Mouse (Mus musculus): Measurements from ENCODE around the gene Med18. TPM values are rescaled to one million over a fixed set of nuclear protein-coding genes. Genes with fewer than 3 reads are reported as not detected.

Med18 gene
- polyA plus RNA-seq, 1 experiment from 2014 or later = 21.3 TPM

GRCm38 (mm10) chr4:132475895-132476878 lies 12.5 kb upstream of the Med18 start:
- ATAC-seq = peak; percentile 79
- WGBS = 59% methylated on average over 13 of the region's 13 CpGs
- peak overlapping the region; percentile 54; the same call in 1 of the 2 replicates for H3K27ac ChIP-seq
- no peak overlapping the region for H3K4me3 ChIP-seq (replicated peaks)
- H3K9ac ChIP-seq = no peak overlapping the region
- H3K27me3 ChIP-seq (replicated peaks) = no peaks in the 10 kb centered on the region
- H3K36me3 ChIP-seq = no peaks in the 10 kb centered on the region
- 0 out of 2 replicates have a peak, but pooled peaks cover 4% of the 10 kb centered on the region for H3K4me1 ChIP-seq (replicated peaks)
- no peak overlapping the region for H3K4me2 ChIP-seq (replicated peaks)
- H3K9me3 ChIP-seq = no peaks in the 10 kb centered on the region

- H3K4me1 ChIP-seq (replicated peaks) = peaks cover 4% of the 10 kb centered on the region; the same call in 1 of the 2 replicates
- ATAC-seq = no peak
- no peaks in the 10 kb centered on the region for H3K36me3 ChIP-seq
- WGBS = 66% methylated on average over 4 of the region's 4 CpGs
- H3K9ac ChIP-seq = no peak overlapping the region
- no peaks in the 10 kb centered on the region for H3K27me3 ChIP-seq (replicated peaks)
- H3K27ac ChIP-seq = peak overlapping the region; percentile 7; the same call in 1 of the 2 replicates
- no peak overlapping the region for H3K4me3 ChIP-seq (replicated peaks)
- H3K4me2 ChIP-seq (replicated peaks) = no peak overlapping the region
- no peaks in the 10 kb centered on the region for H3K9me3 ChIP-seq
Measured at GRCm38 (mm10) chr4:132474631-132475030, 10.9 kb upstream of the Med18 start.

GRCm38 (mm10) chr4:132473411-132473810 lies 9.7 kb upstream of the Med18 start:
- Histone ChIP-seq H3K36me3 (no peaks in the 10 kb centered on the region), H3K27me3 (replicated peaks) (no peaks in the 10 kb centered on the region), H3K9ac (no peak overlapping the region), H3K4me3 (replicated peaks) (no peak overlapping the region), H3K27ac (no peak overlapping the region), H3K4me2 (replicated peaks) (no peak overlapping the region), H3K9me3 (no peaks in the 10 kb centered on the region), H3K4me1 (replicated peaks) (peaks cover 4% of the 10 kb centered on the region; the same call in 1 of the 2 replicates)
- 89% methylated on average over 9 of the region's 9 CpGs for WGBS
- ATAC-seq = no peak

GRCm38 (mm10) chr4:132469873-132470272 lies 6.2 kb upstream of the Med18 start:
- no peaks in the 10 kb centered on the region for H3K9me3 ChIP-seq
- H3K4me1 ChIP-seq (replicated peaks) = no peaks in the 10 kb centered on the region; the same call in 1 of the 2 replicates
- H3K27me3 ChIP-seq (replicated peaks) = no peaks in the 10 kb centered on the region
- H3K27ac ChIP-seq = peak overlapping the region; percentile 73
- H3K36me3 ChIP-seq = no peaks in the 10 kb centered on the region
- peak; percentile 86 for ATAC-seq
- peak overlapping the region; percentile 25 for H3K4me2 ChIP-seq (replicated peaks)
- H3K4me3 ChIP-seq (replicated peaks) = no peak overlapping the region
- 2% methylated on average over 3 of the region's 3 CpGs for WGBS
- no peak overlapping the region for H3K9ac ChIP-seq

GRCm38 (mm10) chr4:132464255-132464613 lies 513 bp upstream of the Med18 start:
- H3K4me2 ChIP-seq (replicated peaks) = peak overlapping the region; percentile 79
- H3K9me3 ChIP-seq = no peaks in the 10 kb centered on the region
- ATAC-seq = peak; percentile 15; the same call in 1 of the 2 replicates
- H3K4me3 ChIP-seq (replicated peaks) = peak overlapping the region; percentile 60
- H3K36me3 ChIP-seq = peaks cover 7% of the 10 kb centered on the region
- H3K9ac ChIP-seq = no peak overlapping the region
- peaks cover 10% of the 10 kb centered on the region for H3K4me1 ChIP-seq (replicated peaks)
- 1% methylated on average over 5 of the region's 5 CpGs for whole genome bisulfite sequencing
- no peak overlapping the region for H3K27ac ChIP-seq
- H3K27me3 ChIP-seq (replicated peaks) = no peaks in the 10 kb centered on the region

GRCm38 (mm10) chr4:132462836-132463235 lies 885 bp downstream of the Med18 start:
- peak overlapping the region; percentile 60 for H3K4me3 ChIP-seq (replicated peaks)
- no peak for ATAC-seq
- H3K4me2 ChIP-seq (replicated peaks) = peak overlapping the region; percentile 79
- H3K9ac ChIP-seq = peak overlapping the region; percentile 67
- H3K27ac ChIP-seq = no peak overlapping the region
- H3K4me1 ChIP-seq (replicated peaks) = peaks cover 10% of the 10 kb centered on the region
- H3K36me3 ChIP-seq = peaks cover 14% of the 10 kb centered on the region
- no peaks in the 10 kb centered on the region for H3K27me3 ChIP-seq (replicated peaks)
- no peaks in the 10 kb centered on the region for H3K9me3 ChIP-seq
- WGBS = 8% methylated on average over 11 of the region's 11 CpGs

GRCm38 (mm10) chr4:132460225-132460624 lies 3.5 kb downstream of the Med18 start:
- ATAC-seq = no peak
- 88% methylated on average over 8 of the region's 8 CpGs for WGBS

GRCm38 (mm10) chr4:132455561-132455960 lies 8.2 kb downstream of the Med18 start:
- Histone ChIP-seq H3K4me3 (replicated peaks) (no peak overlapping the region), H3K4me2 (replicated peaks) (no peak overlapping the region), H3K4me1 (replicated peaks) (no peaks in the 10 kb centered on the region), H3K9me3 (no peaks in the 10 kb centered on the region), H3K36me3 (peaks cover 21% of the 10 kb centered on the region), H3K27ac (no peak overlapping the region), H3K27me3 (replicated peaks) (no peaks in the 10 kb centered on the region), H3K9ac (no peak overlapping the region)
- ATAC-seq = peak; percentile 45; the same call in 1 of the 2 replicates
- 82% methylated on average over 6 of the region's 6 CpGs for WGBS

More at GRCm38 (mm10) chr4:132460225-132460624, 3.5 kb downstream of the Med18 start:
- H3K4me3 ChIP-seq (replicated peaks) = no peak overlapping the region
- H3K9ac ChIP-seq = no peak overlapping the region
- H3K9me3 ChIP-seq = no peaks in the 10 kb centered on the region
- H3K4me2 ChIP-seq (replicated peaks) = no peak overlapping the region
- no peak overlapping the region for H3K27ac ChIP-seq
- no peaks in the 10 kb centered on the region for H3K27me3 ChIP-seq (replicated peaks)
- peaks cover 10% of the 10 kb centered on the region for H3K4me1 ChIP-seq (replicated peaks)
- H3K36me3 ChIP-seq = peaks cover 21% of the 10 kb centered on the region

- no peak overlapping the region for H3K27ac ChIP-seq
- no peak overlapping the region for H3K4me3 ChIP-seq (replicated peaks)
- H3K4me1 ChIP-seq (replicated peaks) = no peaks in the 10 kb centered on the region
- no peaks in the 10 kb centered on the region for H3K9me3 ChIP-seq
- H3K27me3 ChIP-seq (replicated peaks) = no peaks in the 10 kb centered on the region
- H3K36me3 ChIP-seq = peaks cover 21% of the 10 kb centered on the region
- peak; percentile 85 for ATAC-seq
- H3K4me2 ChIP-seq (replicated peaks) = no peak overlapping the region
- 64% methylated on average over 3 of the region's 3 CpGs for WGBS
- H3K9ac ChIP-seq = no peak overlapping the region
Measured at GRCm38 (mm10) chr4:132455146-132455545, 8.6 kb downstream of the Med18 start.

- WGBS = 82% methylated on average over 6 of the region's 6 CpGs
- H3K4me1 ChIP-seq (replicated peaks) = no peaks in the 10 kb centered on the region
- no peak for ATAC-seq
- H3K9me3 ChIP-seq = no peaks in the 10 kb centered on the region
- H3K4me3 ChIP-seq (replicated peaks) = no peak overlapping the region
- H3K9ac ChIP-seq = no peak overlapping the region
- H3K36me3 ChIP-seq = peaks cover 14% of the 10 kb centered on the region
- no peak overlapping the region for H3K27ac ChIP-seq
- H3K27me3 ChIP-seq (replicated peaks) = no peaks in the 10 kb centered on the region
- no peak overlapping the region for H3K4me2 ChIP-seq (replicated peaks)
Measured at GRCm38 (mm10) chr4:132454216-132454615, 9.5 kb downstream of the Med18 start.

- no peaks in the 10 kb centered on the region for H3K27me3 ChIP-seq (replicated peaks)
- no peaks in the 10 kb centered on the region for H3K4me1 ChIP-seq (replicated peaks)
- H3K4me2 ChIP-seq (replicated peaks) = no peak overlapping the region
- H3K9me3 ChIP-seq = no peaks in the 10 kb centered on the region
- H3K27ac ChIP-seq = no peak overlapping the region
- WGBS = 74% methylated on average over 3 of the region's 3 CpGs
- H3K4me3 ChIP-seq (replicated peaks) = no peak overlapping the region
- no peak for ATAC-seq
- no peaks in the 10 kb centered on the region for H3K36me3 ChIP-seq
- H3K9ac ChIP-seq = no peak overlapping the region
Measured at GRCm38 (mm10) chr4:132449778-132450177, 13.9 kb downstream of the Med18 start.

- Histone ChIP-seq H3K4me2 (replicated peaks) (no peak overlapping the region), H3K36me3 (no peaks in the 10 kb centered on the region), H3K9me3 (no peaks in the 10 kb centered on the region), H3K27me3 (replicated peaks) (no peaks in the 10 kb centered on the region), H3K27ac (no peak overlapping the region), H3K9ac (no peak overlapping the region), H3K4me1 (replicated peaks) (no peaks in the 10 kb centered on the region), H3K4me3 (replicated peaks) (no peak overlapping the region)
- WGBS = 81% methylated on average over 12 of the region's 12 CpGs
- no peak for ATAC-seq
Measured at GRCm38 (mm10) chr4:132446105-132446504, 17.6 kb downstream of the Med18 start.
